Mouse (Mus musculus) intestine, embryonic 15.5 days (tissue): Measurements from ENCODE around the gene Rims4. TPM values are rescaled to one million over a fixed set of nuclear protein-coding genes. Genes with fewer than 3 reads are reported as not detected.

Experiments
- ATAC-seq: fragments of 200-750 bp; cut with Nextera tagmentation; 2 replicates; pipeline ENCODE4 v1.8.0; 2017; ENCODE audit warnings: moderate TSS enrichment, moderate library complexity
- H3K27ac ChIP-seq: fragments of 300-500 bp; sonication (generic); 2 replicates; pipeline ENCODE4 v1.5.1; 2015; ENCODE audit warnings: mild to moderate bottlenecking, inconsistent platforms
- H3K27me3 ChIP-seq: fragments of 300-500 bp; sonication (generic); replicated peaks from 2 replicates; pipeline ENCODE4 v1.6.1; 2015; ENCODE audit warnings: inconsistent platforms
- H3K36me3 ChIP-seq: fragments of 300-500 bp; sonication (generic); 2 replicates; pipeline ENCODE4 v1.6.1; 2015; ENCODE audit warnings: inconsistent platforms
- H3K4me1 ChIP-seq: fragments of 300-500 bp; sonication (generic); replicated peaks from 2 replicates; pipeline ENCODE4 v1.6.1; 2015; ENCODE audit warnings: inconsistent platforms
- H3K4me2 ChIP-seq: fragments of 300-500 bp; sonication (generic); replicated peaks from 2 replicates; pipeline ENCODE4 v1.6.1; 2015; ENCODE audit warnings: mild to moderate bottlenecking, inconsistent platforms
- H3K4me3 ChIP-seq: fragments of 300-500 bp; sonication (generic); replicated peaks from 2 replicates; pipeline ENCODE4 v1.5.1; 2015; ENCODE audit warnings: inconsistent platforms
- H3K9ac ChIP-seq: fragments of 300-500 bp; sonication (generic); 2 replicates; pipeline ENCODE4 v1.6.1; 2015; ENCODE audit warnings: inconsistent platforms
- H3K9me3 ChIP-seq: fragments of 300-500 bp; sonication (generic); 2 replicates; pipeline ENCODE4 v1.6.1; 2016; ENCODE audit warnings: inconsistent platforms
- WGBS: fragments of 180-500 bp; shearing (Covaris S2); methylation state at CpG from one replicate; pipeline ENCODE4 v1.1.7; 2015; 5-methylcytosine and 5-hydroxymethylcytosine counted together
- polyA plus RNA-seq: library from polyadenylated mRNA; unstranded; fragments of >200 nt; fragmentation: Nextera tagmentation; extraction: Ambion mirVana; gene quantifications from 2 replicates; pipeline ENCODE4 v1.2.1, GENCODE M21; 2015

Rims4 gene
- polyA plus RNA-seq, 1 experiment from 2014 or later: 0.90 TPM

DNA sequence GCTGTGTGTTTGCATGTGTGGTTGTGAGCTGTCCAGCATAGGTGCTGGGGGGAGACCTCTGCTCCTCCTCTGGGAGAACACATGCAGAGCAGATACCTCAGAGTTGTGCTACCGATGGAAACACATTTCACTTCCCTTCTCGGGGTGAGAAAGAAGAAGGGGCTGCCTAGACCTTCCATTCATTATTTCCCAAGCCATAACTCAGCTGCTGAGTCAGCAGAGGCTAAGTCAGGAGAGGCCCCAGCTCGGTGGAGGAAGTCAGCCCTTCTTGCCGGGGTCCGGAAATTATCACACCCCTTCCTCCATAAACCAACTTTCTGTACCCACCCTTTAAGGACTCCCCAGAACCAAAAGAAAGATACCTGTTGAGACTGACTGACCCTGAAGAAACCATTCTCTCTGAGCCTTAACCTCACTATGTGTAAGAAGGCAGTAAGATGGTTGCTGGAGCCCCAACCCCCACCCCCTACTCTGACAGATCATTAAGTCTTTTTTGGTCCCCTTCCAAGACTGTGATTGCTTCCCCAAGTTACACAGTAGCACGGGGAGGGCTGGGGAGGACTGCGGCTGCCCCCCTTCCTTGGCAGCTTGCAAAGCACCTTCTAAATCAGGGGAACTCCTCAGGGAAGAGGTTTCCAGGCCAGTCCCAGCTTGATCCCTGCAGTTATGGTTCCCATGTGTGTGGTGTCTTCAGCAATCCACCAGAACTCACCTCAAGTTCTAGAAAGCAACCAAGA lies 10.1 kb upstream of the Rims4 start:
- ATAC-seq: no peak

DNA sequence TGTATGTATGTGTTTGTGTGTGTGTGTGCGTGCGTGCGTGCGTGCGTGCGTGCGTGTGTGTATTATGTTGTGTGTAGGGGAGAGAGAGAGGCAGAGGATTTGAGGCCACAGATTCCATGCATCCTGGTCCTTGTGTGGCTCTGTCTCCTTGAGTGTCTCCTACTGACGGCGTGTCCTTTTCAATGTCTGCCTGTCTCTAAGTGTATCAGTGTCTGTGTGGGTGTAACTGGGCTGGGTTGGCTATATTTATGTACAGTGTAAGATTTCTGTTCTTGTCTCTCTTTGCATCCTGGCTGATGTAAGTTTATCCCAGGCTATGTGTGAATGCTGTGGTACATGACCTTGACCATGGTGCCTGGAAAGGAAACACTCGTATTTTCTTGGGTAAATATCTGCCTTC lies 6.6 kb upstream of the Rims4 start:
- WGBS: 86% methylated on average over 10 of the region's 10 CpGs
- H3K36me3 ChIP-seq: no peaks in the 10 kb centered on the region
- ATAC-seq: no peak
- H3K9ac ChIP-seq: no peak overlapping the region
- H3K27ac ChIP-seq: no peak overlapping the region
- H3K9me3 ChIP-seq: no peaks in the 10 kb centered on the region
- no peak overlapping the region for H3K4me3 ChIP-seq
- 0 out of 2 replicates have a peak, but pooled peaks cover 3% of the 10 kb centered on the region for H3K4me1 ChIP-seq
- H3K27me3 ChIP-seq: peaks cover 9% of the 10 kb centered on the region
- no peak overlapping the region for H3K4me2 ChIP-seq

More for the DNA sequence above, 10.1 kb upstream of the Rims4 start:
- Histone ChIP-seq H3K9ac (no peak overlapping the region), H3K4me3 (no peak overlapping the region), H3K36me3 (no peaks in the 10 kb centered on the region), H3K4me1 (0 out of 2 replicates have a peak, but pooled peaks cover 3% of the 10 kb centered on the region), H3K27me3 (no peaks in the 10 kb centered on the region), H3K4me2 (no peak overlapping the region), H3K27ac (no peak overlapping the region), H3K9me3 (no peaks in the 10 kb centered on the region)
- 49% methylated on average over 7 of the region's 7 CpGs for WGBS

DNA sequence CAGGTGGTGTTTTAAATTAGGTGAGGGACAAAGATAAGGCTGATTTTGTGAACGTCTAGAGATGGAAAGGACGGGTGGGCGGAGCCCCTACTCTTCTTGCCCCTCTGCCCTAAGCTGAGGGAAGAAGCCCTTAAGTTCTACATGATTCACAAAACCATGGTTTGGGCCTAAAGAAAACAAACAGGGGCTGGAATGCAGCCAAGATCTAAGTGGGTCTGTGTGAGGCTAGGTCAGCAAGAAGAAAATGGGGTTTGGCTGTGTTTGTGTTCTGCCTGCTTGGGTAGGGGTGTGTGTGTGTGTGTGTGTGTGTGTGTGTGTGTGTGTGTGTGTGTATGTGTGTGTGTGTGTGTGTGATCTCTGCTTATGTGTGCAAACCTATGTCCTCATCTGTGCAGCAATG lies 6.0 kb upstream of the Rims4 start:
- Histone ChIP-seq H3K4me3 (no peak overlapping the region), H3K36me3 (no peaks in the 10 kb centered on the region), H3K9me3 (no peaks in the 10 kb centered on the region), H3K9ac (no peak overlapping the region), H3K27ac (no peak overlapping the region), H3K27me3 (peaks cover 14% of the 10 kb centered on the region), H3K4me2 (no peak overlapping the region), H3K4me1 (0 out of 2 replicates have a peak, but pooled peaks cover 3% of the 10 kb centered on the region)
- peak; percentile 37; the same call in 1 of the 2 replicates for ATAC-seq
- 53% methylated on average over 3 of the region's 3 CpGs for WGBS

DNA sequence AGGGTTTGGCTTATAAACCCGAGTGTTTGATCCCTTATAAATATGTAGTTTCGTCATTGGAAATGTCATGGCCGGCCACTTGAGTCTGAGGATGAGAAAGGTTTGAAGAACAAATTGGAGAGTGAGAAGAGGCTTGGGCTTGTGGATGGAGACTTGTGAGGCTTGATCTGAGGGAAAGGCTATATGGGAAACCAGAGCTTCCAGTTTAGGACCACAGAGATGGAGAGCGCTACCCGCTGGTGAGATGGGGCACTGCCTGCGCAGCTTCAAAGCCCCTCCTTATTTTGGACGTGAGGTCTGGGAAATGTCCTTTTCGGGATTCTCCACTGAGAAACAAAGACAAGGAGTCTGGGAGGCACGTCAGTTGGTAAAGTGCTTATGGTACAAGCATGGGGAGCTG lies 4.6 kb upstream of the Rims4 start:
- Histone ChIP-seq H3K36me3 (no peaks in the 10 kb centered on the region), H3K27me3 (peaks cover 29% of the 10 kb centered on the region), H3K9me3 (no peaks in the 10 kb centered on the region), H3K4me3 (no peak overlapping the region), H3K4me1 (peaks cover 10% of the 10 kb centered on the region), H3K9ac (no peak overlapping the region), H3K4me2 (no peak overlapping the region), H3K27ac (no peak overlapping the region)
- WGBS: 60% methylated on average over 9 of the region's 9 CpGs
- ATAC-seq: no peak

DNA sequence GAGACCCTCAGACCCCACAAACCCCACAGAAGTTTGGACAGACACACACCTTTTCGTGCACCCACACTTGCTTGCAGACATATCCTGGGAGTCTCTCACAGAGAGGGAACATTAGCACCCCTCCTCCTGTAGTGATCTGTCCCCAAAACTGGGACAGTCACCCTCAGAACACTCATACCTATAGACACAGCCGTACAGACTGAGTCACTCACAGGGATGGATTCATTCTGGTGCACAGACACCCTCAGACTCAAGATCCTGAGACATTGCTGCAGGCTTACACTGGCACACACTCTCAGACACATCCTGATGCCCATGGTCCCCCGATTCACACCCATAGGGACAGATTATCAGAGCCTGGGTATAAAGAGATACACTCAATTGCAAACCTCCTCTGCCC lies 1.1 kb upstream of the Rims4 start:
- H3K27ac ChIP-seq: no peak overlapping the region
- no peak overlapping the region for H3K4me2 ChIP-seq
- peaks cover 11% of the 10 kb centered on the region for H3K4me1 ChIP-seq
- WGBS: 74% methylated on average over 3 of the region's 3 CpGs
- no peaks in the 10 kb centered on the region for H3K36me3 ChIP-seq
- H3K9me3 ChIP-seq: no peaks in the 10 kb centered on the region
- no peak for ATAC-seq
- no peak overlapping the region for H3K9ac ChIP-seq
- H3K4me3 ChIP-seq: no peak overlapping the region
- H3K27me3 ChIP-seq: peaks cover 58% of the 10 kb centered on the region

DNA sequence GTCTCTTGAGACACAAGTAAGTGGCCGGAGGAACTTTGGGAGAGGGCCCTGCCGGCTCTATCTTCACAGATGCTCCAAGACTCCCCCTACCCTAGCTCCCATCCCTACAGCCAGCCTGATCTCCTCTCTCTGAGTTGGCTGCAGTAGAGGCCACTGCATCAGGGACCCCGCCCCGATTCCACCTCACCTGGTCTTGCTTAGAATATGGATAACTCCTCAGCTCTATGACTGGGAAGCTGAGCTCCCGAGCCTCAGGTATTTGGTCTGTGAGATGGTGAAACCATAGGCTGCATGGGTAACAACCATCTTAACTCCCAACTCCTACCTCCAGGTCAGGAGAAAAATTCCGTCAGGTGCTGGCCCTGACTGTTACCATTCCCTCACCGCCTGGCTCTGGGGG lies 1.8 kb downstream of the Rims4 start:
- H3K36me3 ChIP-seq: no peaks in the 10 kb centered on the region
- peaks cover 10% of the 10 kb centered on the region for H3K4me1 ChIP-seq
- no peak overlapping the region for H3K4me2 ChIP-seq
- 76% methylated on average over 7 of the region's 7 CpGs for WGBS
- H3K27me3 ChIP-seq: peaks cover 73% of the 10 kb centered on the region
- H3K27ac ChIP-seq: no peak overlapping the region
- no peak for ATAC-seq
- H3K9ac ChIP-seq: no peak overlapping the region
- H3K9me3 ChIP-seq: no peaks in the 10 kb centered on the region
- no peak overlapping the region for H3K4me3 ChIP-seq

DNA sequence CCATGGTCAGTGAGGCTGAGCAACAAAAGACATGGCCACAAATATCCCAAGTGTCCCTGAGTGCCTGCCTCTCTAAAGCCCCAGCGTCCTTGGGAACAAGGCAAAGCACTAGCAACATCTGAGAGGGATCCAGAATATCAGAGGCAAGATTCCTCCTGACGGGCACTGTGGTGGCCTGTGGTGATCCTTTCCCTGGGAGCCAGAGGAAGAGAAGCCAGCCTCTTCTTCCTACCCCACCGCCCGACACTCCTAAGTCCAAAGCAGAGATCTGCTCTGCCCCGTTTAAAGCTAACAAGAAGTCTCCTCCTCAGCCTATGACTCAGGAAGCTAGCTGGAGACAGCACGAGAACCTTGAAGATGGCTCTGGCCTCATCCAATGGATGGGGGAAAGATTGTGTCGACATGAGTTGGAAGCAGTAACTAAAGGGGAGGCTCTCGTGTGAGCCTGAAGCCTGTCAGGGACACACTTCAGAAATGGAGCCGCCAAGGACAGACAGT lies 3.1 kb downstream of the Rims4 start:
- Histone ChIP-seq H3K9me3 (no peaks in the 10 kb centered on the region), H3K27me3 (peaks cover 67% of the 10 kb centered on the region), H3K36me3 (no peaks in the 10 kb centered on the region), H3K27ac (no peak overlapping the region), H3K4me1 (peaks cover 11% of the 10 kb centered on the region), H3K9ac (no peak overlapping the region), H3K4me2 (no peak overlapping the region), H3K4me3 (no peak overlapping the region)
- 65% methylated on average over 9 of the region's 9 CpGs for WGBS
- ATAC-seq: no peak

DNA sequence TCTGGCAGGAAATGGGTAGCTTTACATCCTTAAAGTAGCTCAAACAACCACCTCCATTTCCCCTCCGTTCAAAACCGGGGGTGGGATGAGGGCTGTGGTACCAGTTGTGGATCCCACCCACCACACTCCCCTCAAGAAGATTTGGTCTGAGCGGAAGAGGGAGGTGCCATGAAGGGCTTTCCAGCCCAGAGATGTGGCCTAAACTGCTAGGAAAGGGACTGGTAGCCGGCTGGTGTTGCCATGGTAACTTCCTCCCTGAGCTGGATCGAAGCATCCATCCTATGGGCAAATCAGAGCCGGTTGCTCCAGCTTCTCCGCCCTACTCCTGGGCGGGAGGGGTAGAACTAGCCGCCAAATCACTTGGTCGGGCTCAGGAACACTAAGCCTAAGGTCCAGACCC lies 4.4 kb downstream of the Rims4 start:
- H3K9me3 ChIP-seq: no peaks in the 10 kb centered on the region
- no peak overlapping the region for H3K4me2 ChIP-seq
- ATAC-seq: no peak
- no peak overlapping the region for H3K9ac ChIP-seq
- 8% methylated on average over 10 of the region's 10 CpGs for WGBS
- no peak overlapping the region for H3K27ac ChIP-seq
- peaks cover 54% of the 10 kb centered on the region for H3K27me3 ChIP-seq
- no peak overlapping the region for H3K4me3 ChIP-seq
- H3K4me1 ChIP-seq: peaks cover 10% of the 10 kb centered on the region
- no peaks in the 10 kb centered on the region for H3K36me3 ChIP-seq

DNA sequence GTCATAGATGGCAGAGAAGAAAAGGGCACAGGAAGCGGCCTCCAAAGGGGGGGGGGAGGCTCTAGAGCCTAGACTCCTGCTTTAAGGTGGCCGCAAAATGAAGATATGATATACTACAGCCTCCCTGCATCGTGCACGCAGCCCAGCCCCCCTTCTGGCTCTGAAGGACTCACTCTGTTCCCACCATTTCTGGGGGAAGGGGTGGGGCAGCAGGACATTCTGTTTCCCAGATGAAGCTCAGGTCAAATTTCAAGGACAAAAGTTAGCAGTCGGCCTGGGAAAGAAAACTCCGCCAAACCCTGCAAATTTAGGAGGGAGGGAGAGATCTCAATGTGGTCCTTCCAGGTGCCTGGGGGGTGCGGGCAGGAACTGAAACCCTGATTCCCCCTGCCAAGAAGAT lies 4.8 kb downstream of the Rims4 start:
- H3K27me3 ChIP-seq: peaks cover 50% of the 10 kb centered on the region

DNA sequence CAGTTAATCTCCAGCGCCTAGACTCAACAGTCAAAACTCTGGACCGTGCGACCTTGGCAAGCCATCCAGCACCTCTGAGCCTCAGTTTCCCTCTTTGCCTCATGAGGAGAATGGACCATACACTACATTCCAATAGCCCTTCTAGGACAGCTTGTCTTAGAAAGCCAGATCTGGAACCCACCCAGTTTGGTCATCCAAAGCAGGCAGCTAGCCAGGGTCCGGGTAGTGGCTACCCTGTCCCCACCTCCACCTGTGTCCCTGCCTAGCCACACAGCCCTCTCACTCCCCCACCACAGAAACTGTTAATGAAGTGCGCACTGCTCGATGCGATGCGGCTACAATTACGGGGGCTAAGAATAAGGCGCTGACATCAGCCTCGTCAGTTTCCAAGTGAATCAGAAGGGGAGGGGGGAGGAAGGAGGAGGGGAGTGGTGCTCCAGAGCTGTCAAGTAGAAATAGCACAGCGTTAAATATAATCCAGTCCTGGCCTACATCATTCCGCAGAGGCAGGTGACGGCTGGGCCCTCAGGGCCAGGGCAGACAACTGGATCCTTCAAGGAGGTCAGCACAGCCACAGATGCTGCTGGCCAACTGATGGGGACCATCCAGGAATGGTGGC lies 6.5 kb downstream of the Rims4 start:
- no peaks in the 10 kb centered on the region for H3K36me3 ChIP-seq
- H3K4me1 ChIP-seq: 0 out of 2 replicates have a peak, but pooled peaks cover 3% of the 10 kb centered on the region
- no peak overlapping the region for H3K27ac ChIP-seq
- H3K4me2 ChIP-seq: no peak overlapping the region
- 50% methylated on average over 14 of the region's 14 CpGs for WGBS
- peaks cover 32% of the 10 kb centered on the region for H3K27me3 ChIP-seq
- no peak overlapping the region for H3K4me3 ChIP-seq
- ATAC-seq: no peak
- H3K9ac ChIP-seq: no peak overlapping the region
- no peaks in the 10 kb centered on the region for H3K9me3 ChIP-seq

More for the DNA sequence above, 4.8 kb downstream of the Rims4 start:
- no peak for ATAC-seq
- no peak overlapping the region for H3K4me2 ChIP-seq
- H3K27ac ChIP-seq: no peak overlapping the region
- peaks cover 8% of the 10 kb centered on the region for H3K4me1 ChIP-seq
- H3K9ac ChIP-seq: no peak overlapping the region
- WGBS: 31% methylated on average over 7 of the region's 7 CpGs
- no peak overlapping the region for H3K4me3 ChIP-seq
- no peaks in the 10 kb centered on the region for H3K36me3 ChIP-seq
- H3K9me3 ChIP-seq: no peaks in the 10 kb centered on the region

DNA sequence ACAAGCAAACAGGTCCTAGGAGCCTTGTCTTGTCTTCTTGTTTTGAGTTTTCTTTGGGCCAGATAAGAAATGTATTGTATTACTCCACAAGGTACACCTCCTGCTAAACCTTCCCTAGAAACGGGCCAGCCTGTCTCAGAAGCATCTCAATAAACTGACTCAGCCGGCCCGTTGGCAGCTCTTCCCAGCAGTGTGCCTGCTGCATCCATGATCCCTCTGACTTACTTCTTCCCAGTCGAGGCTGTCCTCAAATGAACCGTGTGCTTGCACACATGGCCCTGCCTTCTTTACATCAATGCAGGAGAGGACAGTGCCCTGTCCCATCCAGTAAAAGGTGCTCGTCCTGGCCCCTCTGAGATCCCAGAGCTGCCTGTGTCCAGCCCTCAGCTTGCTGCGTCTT lies 8.9 kb downstream of the Rims4 start:
- no peak for ATAC-seq
- H3K36me3 ChIP-seq: no peaks in the 10 kb centered on the region
- 0 out of 2 replicates have a peak, but pooled peaks cover 3% of the 10 kb centered on the region for H3K4me1 ChIP-seq
- H3K9me3 ChIP-seq: no peaks in the 10 kb centered on the region
- no peak overlapping the region for H3K9ac ChIP-seq
- WGBS: 84% methylated on average over 7 of the region's 7 CpGs
- H3K27ac ChIP-seq: no peak overlapping the region
- H3K4me3 ChIP-seq: no peak overlapping the region
- no peak overlapping the region for H3K4me2 ChIP-seq
- H3K27me3 ChIP-seq: peaks cover 14% of the 10 kb centered on the region

DNA sequence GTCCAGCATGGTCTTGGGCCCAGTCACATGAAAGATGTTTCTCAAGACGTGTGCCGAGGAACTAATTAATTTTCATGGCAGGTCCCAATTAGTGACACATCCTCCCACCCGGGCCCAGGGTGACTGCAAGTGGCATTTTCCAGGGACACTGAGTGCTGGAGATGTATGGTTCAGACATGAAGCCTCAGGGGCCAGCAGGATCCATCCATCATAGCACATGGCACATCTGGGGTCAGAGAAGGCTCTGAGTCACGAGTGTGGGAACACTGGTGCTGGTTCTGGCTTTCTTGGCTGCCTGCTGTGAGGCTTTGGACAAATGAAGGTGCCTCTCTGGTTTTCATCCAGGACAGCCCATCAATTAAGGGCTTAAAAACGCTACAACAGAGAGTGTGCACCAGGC lies 11.4 kb downstream of the Rims4 start:
- no peak overlapping the region for H3K9ac ChIP-seq
- H3K27ac ChIP-seq: no peak overlapping the region
- 0 out of 2 replicates have a peak, but pooled peaks cover 3% of the 10 kb centered on the region for H3K4me1 ChIP-seq
- H3K9me3 ChIP-seq: no peaks in the 10 kb centered on the region
- ATAC-seq: no peak
- no peak overlapping the region for H3K4me2 ChIP-seq
- H3K4me3 ChIP-seq: no peak overlapping the region
- 61% methylated on average over 5 of the region's 5 CpGs for WGBS
- H3K27me3 ChIP-seq: no peaks in the 10 kb centered on the region; the same call in 1 of the 2 replicates
- no peaks in the 10 kb centered on the region for H3K36me3 ChIP-seq
